Mouse (Mus musculus) fat pad, adult 2 months (tissue): ENCODE data around the gene Tnfrsf8.
"Not testable (repeated sequence)": the region's sequence is repeated elsewhere in the genome, so short reads cannot be mapped to it uniquely, and the experiment has no call there.

ENCODE experiments used
- DNase-seq: peaks from one replicate; pipeline ENCODE4 v3.0.0-alpha.2; 2011; ENCODE audit warnings: low read depth, low spot score; ENCODE audit errors: extremely low read depth

Tnfrsf8 gene

DNA sequence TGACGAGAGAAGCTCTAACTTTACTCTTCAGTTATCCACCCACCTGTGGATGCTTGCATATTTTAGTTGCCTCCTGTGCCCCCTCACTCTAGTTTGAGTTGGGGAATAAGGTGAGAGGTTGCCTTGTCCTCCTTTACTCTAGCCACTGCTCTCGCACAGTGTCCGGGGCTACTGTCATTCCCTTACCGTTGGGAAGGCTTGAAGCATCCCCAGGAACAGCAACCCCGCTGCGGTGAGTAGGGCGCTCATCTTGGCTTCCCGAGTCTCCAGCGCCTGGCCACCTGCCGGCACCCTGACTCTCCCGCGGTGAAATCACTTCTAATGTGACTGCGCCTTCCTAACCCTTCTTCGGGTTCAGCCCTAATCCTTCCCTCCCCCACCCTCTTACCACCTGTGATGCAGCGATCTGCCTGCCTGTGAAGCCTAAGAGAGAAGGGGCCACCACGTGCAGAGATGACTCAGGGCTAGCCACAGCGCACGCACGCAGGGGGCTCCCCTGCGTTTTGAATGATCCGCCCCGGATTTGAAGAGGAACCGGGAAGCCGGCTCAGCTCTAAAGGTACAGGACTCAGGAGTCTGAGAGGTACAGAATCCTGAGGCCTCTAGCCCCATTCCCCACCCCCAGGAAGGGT lies at the start of gene Tnfrsf8:
Gene Tnfrsf8, minus strand, starts transcription at position 329 of the 632 bp plus-strand sequence.
- no peak for DNase-seq

DNA sequence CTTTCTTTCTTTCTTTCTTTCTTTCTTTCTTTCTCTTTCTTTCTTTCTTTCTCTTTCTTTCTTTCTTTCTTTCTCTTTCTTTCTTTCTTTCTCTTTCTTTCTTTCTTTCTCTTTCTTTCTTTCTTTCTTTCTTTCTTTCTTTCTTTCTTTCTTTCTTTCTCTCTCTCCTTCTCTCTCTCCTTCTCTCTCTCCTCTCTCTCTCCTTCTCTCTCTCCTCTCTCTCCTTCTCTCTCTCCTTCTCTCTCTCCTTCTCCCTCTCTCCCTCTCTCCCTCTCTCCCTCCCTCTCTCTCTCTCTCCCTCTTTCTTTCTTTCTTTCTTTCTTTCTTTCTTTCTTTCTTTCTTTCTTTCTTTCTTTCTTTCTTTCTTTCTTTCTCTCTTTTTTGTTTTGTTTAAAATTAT lies 46.7 kb upstream of the Tnfrsf8 start:
- DNase-seq = not testable (repeated sequence)

DNA sequence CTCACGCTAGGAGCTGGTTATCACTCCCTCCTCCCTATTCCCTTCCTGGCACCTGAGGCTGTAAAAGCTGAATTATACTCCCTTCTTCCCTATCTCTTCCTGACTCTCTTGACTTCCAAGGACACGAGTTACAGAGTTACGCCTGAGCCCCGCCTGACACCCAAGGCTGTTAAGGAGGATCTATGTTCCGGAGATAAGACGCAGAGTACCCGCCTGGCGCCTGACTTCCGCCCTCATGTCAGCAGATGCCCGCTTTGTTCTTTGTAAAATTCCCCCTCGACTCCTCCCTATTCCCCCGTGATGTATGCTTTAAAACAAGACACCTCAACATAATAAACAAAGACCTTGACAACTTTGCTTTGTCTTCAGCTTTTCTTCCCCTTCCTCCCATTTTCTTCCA lies 46.1 kb upstream of the Tnfrsf8 start:
- DNase-seq = no peak

DNA sequence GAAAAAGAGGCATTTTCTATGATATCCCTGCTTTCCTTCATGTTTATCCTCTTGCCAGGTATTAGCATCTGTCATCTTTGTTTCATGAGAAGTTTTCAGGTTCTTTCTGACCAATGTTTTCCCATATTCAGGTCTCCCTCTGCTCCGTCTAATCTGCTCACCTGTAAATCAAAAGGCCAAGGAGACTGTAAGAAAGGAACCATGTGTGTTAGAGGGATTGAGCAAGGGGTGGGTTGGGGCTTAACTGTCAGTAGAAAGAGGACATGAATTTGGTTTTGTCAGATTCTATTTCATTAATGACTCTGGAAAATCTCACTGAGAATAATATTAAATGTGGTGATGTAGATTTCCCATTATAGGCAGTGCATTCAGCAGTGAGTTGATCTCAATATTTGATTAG lies 45.6 kb upstream of the Tnfrsf8 start:
- no peak for DNase-seq

DNA sequence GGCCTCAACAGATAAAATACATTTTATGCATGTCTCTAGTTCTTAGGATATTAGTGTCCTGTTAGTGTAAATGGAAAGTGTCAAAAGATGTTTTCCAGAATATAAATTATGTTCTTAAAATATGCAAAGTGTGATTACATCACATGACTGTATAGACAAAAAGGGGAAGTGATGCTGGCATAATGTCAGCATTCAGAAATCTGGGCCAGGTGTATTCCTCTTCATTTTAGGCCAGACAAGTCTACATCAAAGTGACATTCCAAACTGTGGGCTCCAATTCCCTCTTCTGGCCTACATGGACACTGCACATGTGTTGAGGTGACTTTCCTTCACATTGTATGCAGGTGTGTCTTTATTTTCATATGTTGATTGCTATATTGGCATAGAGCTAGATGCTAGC lies 41.3 kb upstream of the Tnfrsf8 start:
- no peak for DNase-seq

DNA sequence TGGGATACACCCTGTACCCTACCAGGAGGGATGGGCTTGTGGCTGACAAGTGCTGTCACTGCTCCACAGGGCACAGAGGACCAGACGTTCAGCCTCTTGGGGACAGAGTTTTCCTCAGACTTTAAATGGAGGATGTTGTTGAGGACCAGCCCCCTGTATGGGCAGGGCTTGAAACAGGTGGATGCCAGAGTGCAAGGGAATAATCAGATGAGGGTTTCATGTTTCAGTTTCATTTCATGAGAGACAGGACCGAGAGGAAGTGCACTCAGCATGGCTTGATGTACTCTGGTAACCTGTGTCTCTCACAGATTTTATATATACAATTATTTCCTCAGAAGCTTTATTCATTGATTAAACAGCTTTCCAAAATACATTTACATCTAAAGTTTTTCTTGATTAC lies 38.9 kb upstream of the Tnfrsf8 start:
- DNase-seq = no peak

DNA sequence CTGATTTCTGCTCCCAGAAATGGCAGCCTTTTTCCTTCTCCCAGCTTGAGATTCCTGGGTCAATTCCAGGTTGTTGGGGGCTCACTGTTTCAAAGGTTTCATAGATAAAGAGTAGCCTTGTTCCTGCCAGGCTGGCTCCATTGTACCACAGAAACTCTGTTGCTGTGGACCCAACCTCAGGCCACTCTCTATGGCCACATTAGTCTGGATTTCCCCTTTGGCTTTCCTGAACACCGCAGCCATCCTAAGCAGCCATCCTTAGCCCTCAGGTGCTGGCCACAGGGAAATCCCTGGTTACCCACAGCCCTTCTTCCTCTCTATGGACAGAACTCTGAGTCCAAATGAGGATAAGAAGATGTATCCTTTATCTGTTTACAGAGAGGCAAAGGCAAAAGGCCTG lies 30.0 kb upstream of the Tnfrsf8 start:
- DNase-seq = no peak

DNA sequence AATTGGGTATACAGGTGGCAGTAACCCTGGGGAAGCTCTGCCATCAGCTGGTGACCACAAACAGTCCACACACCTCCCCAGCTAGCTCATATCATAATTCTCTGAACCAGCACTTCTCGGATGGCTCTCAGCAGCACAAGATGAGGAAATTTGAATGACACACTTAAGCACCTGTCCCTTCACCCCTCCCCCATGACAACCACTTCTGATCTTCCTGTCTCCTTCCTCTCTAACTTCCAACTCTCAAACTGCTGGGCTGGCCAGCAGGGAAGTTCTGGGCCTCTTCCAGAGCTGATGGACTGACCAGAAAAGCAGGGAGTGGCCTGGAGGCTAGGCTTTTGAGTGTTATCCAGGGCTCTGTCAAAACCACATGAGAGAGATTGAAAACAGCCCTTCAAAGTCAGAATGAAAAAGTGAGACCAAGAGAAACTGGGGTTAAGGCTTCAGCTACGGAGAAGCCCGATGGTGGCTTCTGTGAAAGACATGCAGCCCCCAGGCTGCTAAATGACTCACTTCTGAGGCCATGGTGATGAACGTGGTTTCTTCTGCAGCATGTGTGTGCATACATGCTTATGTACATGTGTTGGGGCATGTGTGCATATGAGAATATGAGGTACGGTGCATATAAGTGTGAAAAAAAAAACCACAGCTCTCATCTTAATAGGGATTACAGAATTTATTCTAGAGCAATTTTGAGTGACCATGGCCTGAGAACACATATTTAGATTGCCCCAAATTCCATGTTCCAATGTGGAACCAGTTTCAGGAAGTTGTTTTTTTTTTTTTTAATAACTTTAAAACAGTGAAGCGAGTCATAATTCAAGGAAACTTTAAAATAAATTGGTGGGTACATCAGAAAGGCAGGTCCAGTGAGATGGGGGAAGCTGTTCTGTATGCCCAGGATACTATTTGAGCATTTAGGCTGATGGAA lies 27.2 kb upstream of the Tnfrsf8 start:
- no peak for DNase-seq

DNA sequence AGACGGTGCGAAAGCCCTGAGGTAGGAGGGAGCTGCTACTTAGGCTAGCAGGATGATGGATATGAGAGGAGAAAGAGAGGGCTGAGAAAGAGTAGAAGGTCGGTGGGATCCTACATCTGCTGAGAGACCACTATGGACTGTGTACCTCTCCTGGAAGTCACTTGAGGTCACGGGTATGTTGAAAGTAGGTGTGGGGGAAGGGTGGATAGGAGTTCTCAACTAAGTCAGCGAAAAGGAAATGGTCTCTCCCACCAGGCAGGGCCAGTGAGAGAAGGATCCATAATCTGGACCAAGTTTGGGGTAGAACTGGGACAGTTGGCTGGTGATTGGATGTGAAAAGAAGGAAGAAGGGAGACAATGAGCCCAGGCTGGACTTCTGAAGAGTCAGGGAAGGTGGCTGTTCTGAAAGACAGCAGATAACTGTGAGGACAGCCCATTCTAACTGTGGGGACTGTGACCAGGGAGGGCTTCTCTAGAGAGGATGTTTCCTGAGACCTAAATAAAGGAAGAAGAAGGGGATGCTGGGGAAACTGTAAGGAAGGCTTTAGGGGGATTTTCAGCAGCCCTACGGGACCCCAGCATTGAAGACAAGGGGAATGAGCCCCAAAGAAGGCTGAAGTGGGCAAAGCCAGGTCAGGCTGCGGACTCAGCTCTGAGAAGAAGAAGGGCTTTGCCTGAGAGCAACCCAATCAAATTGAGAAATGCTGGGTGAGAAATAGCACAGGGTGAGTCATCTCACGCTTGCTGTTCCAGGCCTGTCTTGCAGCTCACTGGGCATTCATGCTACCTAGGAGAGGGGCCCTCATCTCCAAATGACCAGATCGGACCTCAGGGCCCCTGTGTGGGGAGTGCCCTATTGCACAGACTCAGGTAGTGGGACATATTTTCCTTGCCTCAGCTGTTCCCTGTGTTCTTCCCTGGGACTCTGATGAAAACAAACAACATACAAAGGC lies 23.2 kb upstream of the Tnfrsf8 start:
- DNase-seq = no peak

DNA sequence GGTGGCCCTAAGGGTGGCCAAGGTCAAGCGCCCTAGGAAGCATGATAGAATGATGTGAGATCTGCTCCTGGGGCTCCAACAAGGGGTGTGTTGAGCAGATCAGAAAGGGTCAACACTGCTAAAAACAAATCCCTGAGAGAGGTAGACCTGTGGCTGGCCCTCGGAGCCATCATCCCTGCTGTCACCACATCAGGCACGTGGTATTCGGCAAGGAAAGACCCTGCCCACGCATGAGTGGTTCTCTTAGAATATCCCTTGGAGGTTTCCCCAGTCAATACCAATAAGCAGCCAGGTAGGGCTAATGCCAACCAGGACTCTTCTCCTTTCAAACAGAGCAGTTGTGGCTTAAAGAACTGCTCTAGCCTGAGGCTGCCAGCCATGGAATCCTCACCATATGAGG lies 21.6 kb upstream of the Tnfrsf8 start:
- DNase-seq = no peak

DNA sequence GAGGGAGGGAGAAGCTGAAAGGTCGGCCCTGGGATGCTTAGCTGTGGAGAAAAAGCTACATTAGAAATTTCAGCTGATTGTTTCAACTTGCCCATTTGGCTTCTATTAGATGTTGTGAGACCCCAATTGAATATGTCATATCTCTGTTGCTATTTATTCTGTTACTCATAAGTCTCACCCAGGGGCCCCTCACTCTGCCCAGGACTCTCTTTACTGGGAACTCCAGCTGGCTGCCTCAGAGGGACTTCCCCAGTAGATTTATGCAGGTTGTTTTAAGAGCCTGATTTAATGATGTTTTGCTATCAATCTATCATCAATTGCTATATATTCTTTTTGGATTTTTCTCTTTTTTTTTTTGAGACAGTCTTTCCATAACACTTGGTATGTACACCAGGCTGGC lies 21.1 kb upstream of the Tnfrsf8 start:
- no peak for DNase-seq

DNA sequence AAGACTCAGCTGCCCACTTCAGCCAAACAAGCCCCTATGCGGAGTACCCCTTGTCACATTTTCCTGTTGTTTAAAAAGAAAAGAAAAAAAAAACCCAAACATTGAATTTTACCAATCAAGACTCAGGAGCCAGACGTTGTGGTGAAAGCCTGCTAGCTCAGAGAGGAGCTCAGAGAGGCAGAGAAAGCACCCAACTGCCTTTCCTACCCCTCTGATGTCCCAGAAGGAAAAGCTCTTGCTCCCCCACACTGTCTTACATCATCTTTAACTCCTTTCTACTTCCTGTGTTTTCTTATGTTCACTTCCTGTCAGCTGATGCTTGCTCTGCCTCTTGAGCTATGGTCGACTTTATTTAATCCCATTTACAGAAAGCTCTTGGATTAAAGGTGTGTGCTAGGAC lies 8.7 kb upstream of the Tnfrsf8 start:
- no peak for DNase-seq

DNA sequence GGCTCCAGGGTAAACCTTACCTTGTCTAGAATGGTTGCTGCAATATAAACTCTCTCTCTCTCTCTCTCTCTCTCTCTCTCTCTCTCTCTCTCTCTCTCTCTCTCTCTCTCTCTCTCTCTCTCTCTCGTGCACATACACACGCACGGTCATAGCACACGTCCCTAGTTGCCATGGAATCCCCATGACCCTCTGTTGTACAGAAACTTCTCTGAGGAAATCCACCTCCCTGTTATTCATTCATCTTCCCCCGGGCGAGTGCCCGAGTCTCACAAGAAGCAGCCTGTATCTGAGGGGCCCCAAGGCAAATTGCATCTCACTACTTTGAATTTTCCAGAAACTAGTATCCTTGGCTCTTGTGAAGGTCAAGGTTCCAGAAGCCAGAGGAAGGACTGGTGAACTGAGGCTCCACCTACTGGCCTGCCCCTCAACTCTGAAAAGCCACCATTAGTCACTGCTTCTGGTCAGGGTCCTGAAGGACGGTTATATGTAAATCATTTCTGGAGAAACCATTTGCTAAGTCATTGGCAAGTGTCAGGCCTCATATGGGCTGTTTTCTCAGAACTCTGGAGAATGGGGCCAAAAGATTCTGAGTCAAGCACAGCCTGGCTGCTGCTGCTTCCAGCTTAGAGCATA lies 8.1 kb upstream of the Tnfrsf8 start:
- DNase-seq = no peak

DNA sequence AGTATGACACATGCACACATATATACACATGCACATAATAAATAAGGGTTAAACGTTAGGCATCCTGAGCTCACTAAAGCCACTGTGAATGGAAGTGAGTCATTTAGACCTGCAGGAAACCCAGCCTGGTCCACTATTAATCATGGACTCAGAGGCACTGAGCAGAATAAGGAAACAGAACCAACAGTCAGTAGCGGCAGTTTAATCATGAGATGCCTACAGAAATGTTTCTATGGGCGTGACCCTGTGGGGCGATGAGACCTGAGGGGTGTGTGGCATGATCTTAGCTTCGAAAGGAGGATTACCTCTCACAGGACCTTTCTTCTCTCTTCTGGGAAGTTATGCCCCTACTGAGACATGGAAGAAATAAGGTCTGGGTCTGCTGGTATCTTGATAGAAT lies 7.2 kb upstream of the Tnfrsf8 start:
- no peak for DNase-seq

DNA sequence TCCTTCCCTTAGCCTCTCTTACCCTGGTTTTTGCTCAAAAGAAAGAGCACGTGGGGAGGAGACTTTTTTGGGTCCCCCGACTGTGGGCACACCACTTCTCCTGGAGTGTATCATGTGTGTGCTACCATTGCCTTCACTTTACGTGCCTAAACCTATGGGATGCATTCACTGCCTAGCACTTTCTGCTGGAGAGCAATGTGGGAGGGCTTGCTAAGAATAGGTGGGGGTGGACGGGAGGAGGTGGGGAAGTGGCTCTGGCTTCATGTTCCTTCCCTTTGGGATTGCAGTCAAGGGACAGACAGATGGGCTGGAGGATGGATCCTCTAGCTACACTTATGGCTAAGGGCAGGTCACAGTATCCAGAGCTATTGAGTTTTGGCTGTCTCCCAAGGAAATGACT lies 5.7 kb upstream of the Tnfrsf8 start:
- no peak for DNase-seq

DNA sequence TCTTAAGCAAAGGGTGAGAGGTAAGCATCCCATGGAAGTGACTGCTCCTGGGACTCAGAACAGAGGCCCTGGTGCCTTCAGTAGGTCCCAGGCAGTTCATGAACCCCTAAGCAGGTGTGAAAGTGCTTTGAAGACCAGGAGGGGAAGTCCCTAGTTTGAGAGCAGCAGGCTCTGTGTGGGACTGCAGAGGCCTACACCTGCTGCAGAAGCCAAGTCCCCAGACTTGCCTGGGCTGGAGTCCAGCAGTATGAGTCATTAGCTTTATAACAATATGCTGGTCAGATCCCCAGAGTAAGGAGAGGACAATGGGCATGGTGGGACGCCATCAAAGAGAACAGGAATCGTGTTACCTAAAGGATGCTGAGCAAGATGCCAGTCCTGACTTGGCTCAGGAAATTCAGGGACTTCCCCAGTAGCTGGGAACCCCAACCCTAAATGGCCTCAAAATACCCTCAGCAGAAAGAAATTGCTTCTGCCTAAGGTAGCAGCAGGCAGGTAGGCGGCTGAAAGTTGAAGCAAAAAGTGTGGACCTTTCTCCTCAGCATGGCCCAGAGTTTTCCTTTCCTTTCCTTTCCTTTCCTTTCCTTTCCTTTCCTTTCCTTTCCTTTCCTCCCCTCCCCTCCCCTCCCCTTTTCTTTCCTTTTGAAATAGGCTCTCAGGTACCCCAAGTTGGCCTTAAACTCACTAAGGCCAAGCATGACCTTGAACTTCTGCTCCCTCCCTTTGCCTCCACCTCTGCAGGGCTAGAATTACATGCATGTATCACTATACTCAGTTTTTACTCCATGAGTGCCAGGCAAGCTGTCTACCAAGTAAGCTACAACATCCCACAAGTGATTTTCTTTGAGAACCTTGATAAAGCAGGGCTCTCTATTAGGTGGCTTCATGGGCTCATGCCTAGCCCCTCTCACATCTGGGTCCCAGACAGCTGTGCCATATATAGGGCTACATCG lies 4.6 kb upstream of the Tnfrsf8 start:
- no peak for DNase-seq

DNA sequence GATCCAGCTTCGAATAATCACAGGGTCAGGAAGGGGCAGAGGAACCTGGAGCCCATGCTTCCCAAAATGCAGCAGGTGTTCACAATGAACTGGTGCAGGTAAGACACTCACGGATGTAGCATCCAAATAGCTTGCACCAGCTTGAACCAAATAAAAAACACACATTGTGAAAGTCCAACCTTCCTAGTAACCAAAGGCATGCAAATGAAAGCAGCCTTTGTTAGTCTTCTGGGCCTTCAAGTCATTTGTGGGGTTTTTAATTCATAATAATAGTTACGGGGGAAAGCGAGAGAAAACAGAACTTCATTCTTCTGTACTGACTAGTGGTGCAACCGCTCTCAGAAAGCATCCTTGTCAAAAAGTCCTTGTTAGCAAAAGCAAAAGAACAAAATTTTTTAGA lies 1.7 kb upstream of the Tnfrsf8 start:
- no peak for DNase-seq

DNA sequence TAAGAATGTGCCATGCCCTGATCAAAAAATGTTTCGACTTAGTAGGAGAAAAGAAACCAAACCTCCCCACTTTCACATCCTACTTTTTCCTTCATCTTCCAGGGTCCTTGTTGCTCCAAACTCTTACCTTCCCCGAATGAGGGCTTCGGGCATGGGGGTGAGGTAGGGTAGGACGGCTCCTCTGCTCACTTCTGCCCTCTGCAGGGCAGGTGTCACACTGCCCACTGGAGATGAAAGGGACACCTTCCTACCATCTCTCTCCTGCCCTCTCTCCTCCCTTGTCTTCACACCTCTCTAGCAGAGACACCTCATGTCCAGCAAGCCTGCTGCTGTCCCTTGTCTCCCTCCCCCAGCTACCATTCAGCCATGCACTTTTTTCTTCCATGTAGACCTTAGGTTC lies 998 bp downstream of the Tnfrsf8 start:
- no peak for DNase-seq

DNA sequence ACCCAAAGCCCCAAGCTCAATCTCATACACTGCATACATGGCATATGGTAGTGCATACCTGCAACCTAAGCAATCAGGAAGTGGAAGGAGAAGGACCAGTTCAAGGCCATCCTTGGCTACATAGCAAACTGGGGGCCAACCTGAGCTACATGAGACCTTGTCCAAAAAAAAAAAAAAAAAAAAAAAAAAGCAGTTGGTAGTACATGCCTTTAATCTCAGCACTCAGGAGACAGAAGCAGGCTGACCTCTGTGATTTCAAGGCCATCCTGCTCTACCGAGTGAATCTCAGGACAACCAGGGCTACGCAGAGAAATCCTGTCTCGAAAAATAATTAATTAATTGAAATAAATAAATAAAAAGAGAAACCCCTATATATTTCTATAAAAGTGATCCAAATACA lies 1.7 kb downstream of the Tnfrsf8 start:
- no peak for DNase-seq

DNA sequence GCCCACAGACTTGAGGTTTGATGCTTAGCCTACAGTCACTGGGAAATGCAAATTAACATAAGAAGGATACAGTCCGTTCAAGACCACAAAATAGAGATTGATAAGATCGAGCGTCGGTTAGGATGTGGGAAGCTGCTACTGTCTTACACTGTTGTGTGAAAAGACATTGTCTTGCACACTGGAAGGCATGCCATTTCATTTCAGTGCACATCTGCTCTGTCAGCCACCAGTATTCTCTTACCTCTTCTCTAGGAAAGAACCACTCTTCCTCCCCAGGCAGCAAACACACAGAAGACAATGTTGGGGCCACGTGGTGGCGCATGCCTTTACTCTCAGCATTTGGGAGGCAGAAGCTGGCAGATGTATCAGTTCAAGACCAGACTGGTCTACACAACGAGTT lies 2.4 kb downstream of the Tnfrsf8 start:
- DNase-seq = no peak
